Mouse (Mus musculus) liver, postnatal 0 days (tissue): ENCODE data around the gene Gp5.

Source experiments
- CTCF ChIP-seq: sonication (generic); IDR thresholded peaks from 2 replicates; pipeline ENCODE4 v1.5.1; 2016; ENCODE audit warnings: antibody characterized with exemption, low read depth
- EP300 ChIP-seq: IDR thresholded peaks from 2 replicates; pipeline ENCODE4 v1.6.1; 2016; ENCODE audit warnings: antibody characterized with exemption, low read depth, mild to moderate bottlenecking

DNA sequence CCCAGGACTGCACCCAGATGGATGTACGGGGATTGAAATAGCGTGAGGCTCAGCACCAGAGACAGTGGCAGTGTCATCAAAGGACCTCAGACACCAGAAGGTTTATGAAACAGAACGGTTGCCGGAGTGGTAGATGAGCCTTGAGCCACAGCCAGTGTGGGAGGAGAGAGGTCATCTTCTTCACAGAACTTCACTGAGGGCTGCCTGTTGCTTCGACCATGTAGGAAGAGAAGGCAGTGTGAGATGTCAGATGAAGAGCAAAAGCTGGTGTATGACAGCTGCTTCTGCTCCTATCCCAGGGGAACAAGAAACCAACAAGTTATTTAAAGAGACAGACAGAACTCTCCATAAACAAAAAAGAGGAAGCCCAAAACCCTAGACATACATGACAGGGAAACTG lies 6.3 kb downstream of the Gp5 start:
- TF ChIP-seq CTCF, result no peak
- TF ChIP-seq EP300, result no peak
